Mouse (Mus musculus): Measurements from ENCODE around the gene Manba. TPM values are rescaled to one million over a fixed set of nuclear protein-coding genes. Genes with fewer than 3 reads are reported as not detected.
A peak's percentile ranks its signal among the peaks of the same experiment; 100 is the strongest.

Gene Manba
- polyA plus RNA-seq, 2 experiments from 2014 or later, result 22.4 to 32.8 TPM

DNA sequence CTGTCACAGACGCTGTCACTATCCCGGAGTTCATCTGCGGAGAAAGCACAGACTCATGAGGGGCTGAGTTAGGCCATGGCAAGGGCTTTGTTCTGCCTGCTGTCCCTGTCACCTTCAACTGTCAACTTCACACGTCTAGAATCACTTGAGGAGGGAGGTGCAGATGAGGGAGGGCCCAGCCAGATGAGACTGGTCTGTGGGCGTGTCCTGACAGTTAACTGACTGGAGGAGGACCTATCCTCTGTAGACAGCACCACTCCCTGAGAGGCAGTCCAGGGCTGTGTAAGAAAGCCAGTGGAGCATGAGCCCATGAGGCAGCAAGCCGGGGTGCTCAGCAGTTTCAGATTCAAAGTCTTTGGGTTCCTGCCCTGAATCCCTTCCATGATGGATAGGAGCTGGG lies 100.1 kb downstream of the Manba start:
- no peak for ATAC-seq

DNA sequence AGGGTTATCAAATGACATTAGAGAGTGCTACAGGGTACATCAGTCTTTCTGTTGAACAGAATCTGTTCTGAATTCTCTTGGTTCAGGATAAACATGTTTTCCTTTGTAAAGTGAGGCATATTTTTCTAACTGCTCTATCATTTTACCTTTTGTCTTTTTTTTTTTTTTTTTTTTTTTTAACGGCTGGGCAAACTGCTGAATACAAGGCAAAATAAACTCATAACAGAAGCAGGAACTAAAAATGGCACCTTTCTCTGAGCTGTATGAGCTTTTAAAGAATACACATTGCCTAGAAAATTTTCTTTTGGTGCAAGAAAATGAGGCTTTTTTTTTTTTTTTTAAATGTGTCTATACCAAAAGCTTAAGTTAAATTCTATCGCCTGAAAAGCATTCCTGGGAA lies 100.6 kb downstream of the Manba start:
- no peak for ATAC-seq

DNA sequence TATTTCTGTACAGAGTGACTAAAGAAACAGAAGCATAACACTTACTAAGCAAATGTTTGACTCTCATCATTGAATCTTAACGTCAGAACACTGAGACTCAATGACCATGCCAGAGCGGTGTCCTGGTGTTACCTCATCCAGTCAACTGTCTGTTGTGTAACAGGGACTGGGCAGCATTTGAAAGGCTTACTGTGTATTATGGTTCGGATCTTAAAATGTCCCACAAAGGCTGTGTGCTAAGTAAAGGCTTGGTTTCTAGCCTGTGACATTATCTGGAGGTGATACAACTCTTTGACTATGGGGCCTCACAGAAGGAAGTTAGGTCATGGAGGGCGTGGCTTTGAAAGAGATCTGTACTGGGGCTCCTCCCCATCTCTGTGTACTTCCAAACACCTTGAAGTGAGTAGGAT lies 101.1 kb downstream of the Manba start:
- ATAC-seq, result no peak

DNA sequence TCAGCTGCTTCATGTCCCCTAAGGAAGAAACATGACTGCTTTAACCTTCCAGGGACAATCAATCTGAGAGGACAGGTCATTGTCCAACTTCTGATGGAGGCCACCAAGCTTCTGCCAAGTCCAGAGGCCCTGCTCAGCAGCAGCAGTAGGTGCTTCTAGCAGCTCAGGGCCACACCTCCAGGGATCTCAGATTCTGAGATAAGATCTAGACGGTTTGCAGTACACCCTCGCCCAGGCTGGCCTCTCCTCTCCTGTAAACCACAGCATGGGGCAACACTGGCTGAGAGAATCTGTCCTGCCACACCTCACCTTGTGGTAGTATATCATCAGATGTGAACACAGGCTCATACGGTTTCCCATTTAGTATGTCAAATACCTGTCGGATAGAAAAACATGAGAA lies 105.1 kb downstream of the Manba start:
- ATAC-seq, result no peak

DNA sequence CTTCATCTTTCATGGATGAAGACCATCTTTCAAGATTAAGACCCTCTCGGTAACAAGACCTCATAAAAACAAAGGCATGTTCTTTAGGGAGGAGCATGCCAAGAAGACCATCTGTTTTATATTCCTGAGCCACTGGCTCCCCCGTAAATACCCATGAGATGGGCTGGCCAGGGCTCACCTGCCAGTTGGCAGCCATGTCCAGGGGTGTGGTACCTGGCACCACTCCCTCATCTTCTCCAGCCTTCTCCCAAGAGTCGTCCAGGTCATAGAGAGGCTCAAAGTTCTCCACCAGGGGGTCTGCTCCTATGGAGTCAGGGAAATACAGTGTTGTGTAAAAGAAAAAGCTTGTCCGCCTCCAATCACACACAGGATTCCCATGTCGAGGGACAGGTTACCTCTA lies 106.0 kb downstream of the Manba start:
- ATAC-seq, result no peak

DNA sequence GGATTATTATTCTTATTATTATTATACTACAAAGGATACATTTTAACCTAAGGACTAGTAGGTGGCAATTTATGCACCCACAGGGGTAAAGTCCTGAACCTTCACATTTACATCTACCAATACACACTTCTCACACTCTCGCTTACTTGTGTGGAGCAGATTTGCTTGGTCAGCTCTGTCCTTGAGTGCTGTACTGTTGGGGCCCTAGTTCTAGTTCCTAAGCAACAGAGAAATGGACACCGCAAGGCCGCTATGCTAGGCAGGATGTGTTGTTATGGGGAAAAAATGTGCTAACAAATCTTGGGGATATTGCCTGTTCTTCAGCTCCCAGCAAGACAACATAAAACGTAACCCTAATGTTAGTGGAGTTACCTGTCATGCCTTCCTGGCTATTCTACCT lies 106.6 kb downstream of the Manba start:
- ATAC-seq, result no peak

DNA sequence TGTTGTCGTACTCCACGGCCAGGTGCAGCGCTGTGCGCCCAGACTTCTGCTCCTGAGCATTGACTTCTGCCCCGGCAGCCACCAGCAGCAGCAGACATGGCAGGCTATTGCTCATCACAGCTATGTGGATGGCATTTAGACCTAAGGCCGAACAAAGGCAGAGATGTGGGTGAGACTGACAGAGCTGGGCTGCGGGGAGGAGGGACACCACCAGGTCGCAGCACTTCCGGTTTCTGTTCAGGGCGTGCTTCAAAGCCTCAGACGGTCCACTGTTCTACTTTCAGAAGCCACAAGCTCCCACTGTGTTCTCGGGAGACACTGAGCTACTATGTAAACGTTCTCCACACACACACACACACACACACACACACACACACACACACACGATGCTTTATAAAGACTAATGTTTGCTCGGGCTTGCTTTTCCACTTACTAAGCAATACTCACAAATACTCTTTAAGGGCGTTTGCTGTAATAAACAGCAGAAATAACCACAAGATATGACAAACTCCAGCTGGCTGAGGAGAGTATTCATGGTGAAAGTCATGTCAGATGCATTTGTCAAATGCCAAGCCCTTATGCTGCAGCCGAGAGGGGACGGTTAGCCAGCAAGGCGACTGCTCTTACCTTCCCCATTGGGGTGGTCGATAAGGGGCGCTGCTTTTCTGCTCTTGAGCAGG lies 109.0 kb downstream of the Manba start:
- peak; percentile 89 for ATAC-seq

DNA sequence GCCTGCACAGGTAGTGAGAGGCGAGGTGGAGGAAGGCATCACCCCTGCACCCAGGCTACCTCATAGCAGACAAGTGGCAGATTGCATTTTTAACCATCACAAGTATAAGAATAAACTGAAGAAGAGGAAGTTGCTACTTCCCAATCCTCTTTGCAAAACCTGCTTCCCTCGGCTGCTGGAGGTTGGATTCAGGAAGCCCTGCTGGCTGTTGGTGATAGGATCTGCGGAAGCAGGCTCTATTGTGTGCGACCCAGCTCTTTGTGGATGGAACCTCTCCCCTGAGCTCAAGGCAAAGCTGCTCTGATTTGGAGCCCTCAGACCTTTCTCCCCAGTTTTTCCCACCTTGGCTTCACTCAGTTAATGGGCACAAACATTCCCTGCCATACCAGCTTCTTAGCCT lies 111.6 kb downstream of the Manba start:
- no peak for ATAC-seq

DNA sequence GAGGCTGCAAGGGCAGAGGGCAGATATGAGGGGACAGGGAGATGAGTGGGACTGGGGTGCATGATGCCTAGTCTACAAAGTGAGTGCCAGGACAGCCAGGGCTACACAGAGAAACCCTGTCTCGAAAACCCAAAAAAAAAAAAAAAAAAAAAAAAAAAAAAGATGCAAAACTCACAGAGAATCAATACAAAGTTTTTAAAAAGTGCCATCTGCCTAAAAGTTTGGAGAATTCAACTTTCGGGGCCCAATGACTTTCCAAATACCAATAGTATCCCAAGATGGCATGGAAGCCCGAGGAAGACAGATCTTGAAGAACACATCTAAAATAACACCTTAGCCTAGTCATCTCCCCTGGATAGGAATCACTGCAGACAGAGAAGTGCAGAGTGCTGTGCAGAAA lies 112.9 kb downstream of the Manba start:
- ATAC-seq, result no peak

DNA sequence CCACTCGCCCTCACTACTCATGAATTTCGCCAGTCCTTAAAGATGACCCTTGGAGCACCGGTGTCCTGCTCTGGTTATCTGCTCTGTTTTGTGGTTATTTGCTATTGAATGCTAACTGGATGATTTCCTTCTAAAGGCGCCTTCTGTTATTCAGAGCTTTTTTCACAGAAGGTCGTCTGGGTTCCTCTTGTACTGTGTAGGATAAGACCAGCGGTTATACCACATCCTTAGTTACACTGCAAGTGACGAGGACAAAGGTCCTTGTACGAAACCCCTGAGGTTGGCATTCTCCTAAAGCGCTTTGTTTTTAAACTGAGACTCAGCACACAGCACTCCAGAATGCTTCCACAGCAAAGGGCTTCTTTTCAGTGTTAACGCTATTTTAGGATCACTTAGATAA lies 117.3 kb downstream of the Manba start:
- peak; percentile 40 for ATAC-seq

DNA sequence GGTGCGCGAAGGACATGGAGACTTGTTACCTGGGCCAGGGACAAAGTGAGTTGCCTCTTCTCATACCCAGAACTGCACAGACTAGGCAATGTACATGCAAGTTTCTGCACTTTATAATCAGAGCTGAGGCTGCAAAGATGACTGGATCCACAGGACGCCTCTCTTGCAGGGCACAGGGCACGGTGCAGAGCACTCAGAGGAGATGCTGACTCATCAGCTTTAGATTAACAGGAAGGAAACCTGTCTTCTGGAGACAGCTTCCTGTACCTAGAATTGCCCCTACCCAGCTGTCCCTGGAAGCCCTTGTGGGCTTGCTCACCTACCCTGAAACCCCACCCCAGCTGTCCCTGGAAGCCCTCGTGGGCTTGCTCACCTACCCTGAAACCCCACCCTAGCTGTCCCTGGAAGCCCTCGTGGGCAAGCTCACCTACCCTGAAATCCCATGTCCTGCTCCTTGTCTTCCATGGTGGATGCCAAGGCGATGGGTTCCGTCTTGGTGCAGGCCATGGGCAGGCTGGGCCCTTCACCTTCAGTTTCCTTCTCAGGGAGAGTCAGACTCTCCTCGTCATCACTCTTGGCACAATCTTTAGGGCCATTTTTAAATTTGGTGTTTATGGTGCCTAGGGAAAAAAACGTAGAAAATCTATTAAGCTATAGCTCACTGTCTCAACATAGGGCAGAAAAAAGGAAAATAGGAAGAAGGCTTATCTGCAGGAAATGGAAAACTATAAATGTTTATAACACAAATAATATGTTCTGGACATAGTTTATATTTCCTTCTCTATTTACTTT lies 119.4 kb downstream of the Manba start:
- peak; percentile 62 for ATAC-seq

DNA sequence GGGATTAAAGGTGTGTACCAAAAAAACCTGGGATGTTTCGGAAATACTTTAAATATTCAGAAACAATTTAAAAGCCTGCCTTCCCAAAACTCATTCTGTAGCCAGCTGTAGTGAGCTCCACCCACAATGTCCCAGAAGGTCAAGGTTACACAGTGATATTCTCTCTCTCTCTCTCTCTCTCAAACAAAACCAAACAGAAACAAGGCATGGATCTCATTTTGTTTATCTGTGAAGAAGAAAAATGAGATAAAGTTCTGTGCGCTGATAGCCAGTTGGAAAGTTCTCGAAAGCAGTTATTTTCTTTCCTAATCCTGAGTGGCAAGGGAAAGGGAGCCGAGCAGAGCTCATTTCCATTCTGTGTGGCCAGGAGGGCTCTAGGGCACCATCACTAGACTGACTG lies 120.1 kb downstream of the Manba start:
- ATAC-seq, result no peak

DNA sequence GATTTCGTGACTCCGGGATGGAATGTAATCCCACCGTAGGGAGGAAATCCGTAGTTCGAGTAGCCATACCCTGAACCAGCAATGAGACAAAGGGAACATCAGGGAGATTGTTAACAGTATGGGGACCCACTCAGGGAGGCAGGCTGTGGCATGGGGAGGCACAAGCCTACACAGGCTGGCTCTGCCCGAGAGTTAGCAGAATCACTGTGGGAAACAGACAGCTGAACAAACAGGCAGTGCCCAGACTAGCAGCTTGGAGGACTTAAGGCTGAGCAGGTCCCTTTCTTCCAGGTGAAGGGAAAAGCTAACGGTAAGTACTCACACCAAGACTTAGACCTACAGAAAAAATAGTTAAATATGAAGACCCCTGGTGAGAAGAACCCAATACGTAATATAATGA lies 121.2 kb downstream of the Manba start:
- no peak for ATAC-seq

DNA sequence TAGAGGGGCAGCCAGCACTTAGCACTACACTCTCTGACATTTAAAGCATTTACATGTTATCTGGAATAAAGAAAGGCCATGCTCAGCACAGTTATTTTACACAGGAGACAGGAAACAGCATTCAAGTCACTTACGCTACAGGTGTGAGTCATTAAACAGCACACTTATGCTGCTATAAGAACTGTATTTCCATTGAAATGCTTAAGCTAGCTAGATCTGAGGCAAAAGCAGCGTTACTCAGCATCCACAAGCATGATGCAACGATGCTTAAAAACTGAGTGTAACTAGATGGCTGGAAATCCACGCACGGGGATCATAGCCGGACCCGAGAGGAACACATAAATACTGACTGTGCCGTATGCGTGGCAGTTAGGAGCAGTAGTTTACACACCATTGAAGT lies 121.6 kb downstream of the Manba start:
- peak; percentile 46 for ATAC-seq

DNA sequence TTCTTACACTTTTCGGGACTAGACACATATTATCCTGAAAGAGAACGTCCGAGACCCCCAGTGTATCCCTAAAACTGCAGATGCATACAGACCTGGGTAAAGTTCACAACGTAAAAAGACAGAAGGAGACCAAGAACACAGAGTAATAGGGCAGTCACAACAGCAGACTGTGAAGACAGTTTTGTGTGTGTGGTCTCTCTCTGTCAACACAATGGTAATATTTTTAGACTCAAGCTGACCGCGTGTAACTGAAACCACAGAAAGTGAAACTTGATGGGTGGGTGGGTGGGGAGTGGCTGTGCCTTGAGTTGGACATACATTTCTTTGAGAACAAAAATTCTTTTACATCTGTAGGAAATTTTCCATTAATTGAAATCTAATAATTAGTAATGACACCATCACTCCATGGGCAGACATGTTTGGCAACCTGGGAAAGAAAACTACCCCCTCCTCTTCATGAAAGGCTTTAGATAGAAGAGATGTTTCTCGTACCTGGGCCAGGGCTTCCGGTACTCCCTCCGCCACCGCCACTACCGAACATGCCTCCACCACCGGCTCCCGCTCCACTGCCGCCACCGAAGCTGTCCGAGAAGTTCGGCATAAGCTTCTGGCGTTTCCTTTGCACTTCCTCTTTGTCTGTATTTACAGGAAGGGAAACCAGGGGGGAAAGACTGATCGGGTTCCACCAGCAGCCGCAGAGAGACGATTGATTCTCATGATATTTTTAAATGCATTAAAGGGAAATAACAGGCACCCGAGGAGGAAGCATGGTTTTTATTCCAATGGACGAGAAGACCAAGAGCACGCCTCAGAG lies 122.5 kb downstream of the Manba start:
- peak; percentile 7 for ATAC-seq

DNA sequence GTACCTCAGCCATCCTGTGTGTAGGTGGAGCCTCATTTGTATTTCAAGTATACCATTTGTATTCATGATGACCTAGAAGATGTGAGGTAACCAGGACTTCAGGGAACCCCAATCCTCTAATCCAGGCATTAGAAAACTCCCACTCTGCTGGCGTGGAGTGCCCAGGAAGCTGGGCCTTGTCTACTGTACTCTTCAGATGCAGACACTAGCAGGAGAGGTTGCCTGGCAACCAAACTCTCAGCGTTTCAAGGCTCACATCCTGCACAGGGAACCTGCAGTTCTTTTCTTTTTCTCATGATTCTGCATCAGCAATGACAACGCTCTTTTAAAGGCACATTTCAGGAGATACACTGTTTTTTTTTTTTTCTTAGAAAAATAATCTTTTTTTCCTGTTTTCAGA lies 124.8 kb downstream of the Manba start:
- ATAC-seq, result peak; percentile 75

DNA sequence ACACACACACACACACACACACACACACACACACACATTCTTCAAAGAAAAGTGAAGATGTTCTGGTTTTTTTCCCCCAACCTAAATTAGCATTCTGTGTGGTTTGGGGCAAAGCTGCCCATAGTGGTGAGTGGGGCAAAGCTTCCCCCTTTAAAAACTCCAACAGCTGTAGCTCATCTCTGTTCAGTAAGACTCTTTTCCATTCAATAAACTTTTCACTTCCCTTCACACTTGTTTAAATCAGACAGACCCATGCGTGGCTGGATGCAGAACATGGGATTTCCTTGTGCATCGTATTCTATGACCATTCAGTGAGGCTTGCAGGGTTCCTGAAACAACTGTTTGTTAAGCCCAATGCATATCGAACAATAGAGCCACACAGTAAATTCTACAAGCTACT lies 129.0 kb downstream of the Manba start:
- ATAC-seq, result no peak

DNA sequence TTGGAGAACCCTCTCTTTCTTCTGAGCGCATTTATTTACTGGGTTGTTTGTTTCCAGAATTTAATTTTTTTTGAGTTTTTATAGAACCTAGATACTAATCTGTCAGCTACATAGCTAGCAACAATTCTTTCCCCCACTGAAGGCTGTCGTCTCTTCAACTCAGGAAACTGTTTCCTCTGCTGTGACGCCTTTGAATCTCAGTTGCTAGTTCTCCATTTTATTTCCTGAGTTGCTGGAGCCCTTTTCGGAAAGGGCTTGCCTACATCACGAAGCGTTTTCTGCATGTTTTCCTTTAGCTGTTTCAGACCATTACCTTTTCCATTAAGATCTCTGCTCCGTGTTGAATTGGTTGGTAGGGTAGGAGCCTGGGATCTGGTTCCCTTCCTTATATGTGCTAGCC lies 131.3 kb downstream of the Manba start:
- no peak for ATAC-seq

Other genes with a start within 250 kb of the Manba start
- not detected for gene Bdh2, start 204.4 kb upstream of the Manba start, polyA plus RNA-seq (2017; shearing (Covaris generic))
- 10 to 100 TPM; 13.6 to 18.6 TPM for gene Slc9b2, start 177.9 kb upstream of the Manba start, polyA plus RNA-seq (2017; shearing (Covaris generic))
- under 1 TPM in 1 of 2 experiments, not detected in 1; 0.43 TPM for gene Slc9b1, start 137.6 kb upstream of the Manba start, polyA plus RNA-seq (2017; shearing (Covaris generic))
- gene Cisd2, start 61.7 kb upstream of the Manba start, polyA plus RNA-seq (2017; shearing (Covaris generic)), result 10 to 100 TPM; 81.2 to 89.1 TPM
- gene Ube2d3, start 47.5 kb upstream of the Manba start, polyA plus RNA-seq (2017; shearing (Covaris generic)), result 100 to 1,000 TPM; 305 to 362 TPM
- gene Nfkb1, start 205.9 kb downstream of the Manba start, polyA plus RNA-seq (2017; shearing (Covaris generic)), result 100 to 1,000 TPM in 1 of 2 experiments, 10 to 100 TPM in 1; 81.1 to 109 TPM

Data from CD4-positive, CD25-positive, alpha-beta regulatory T cell, adult 4 months (primary cell).